ENCODE assay signal across 26 mouse cellular contexts in genomic region chr10:116422551-116422950, GRCm38 (mm10). TPM values are rescaled to one million over a fixed set of nuclear protein-coding genes. Genes with fewer than 3 reads are reported as not detected.
DNase-seq lines count a peak whose midpoint lies in the region; TF ChIP-seq lines count a peak whose summit lies in the region.
"Had no signal": no experiment of that assay in that cellular context is flagged by ENCODE, and none has a peak within 500 bp of the region (broad histone marks: within the 10 kb centered on the region; RNA-seq: fewer than 3 reads in every experiment).

No protein-coding gene starts in this region.

- H3K27me3 ChIP-seq in CH12.LX (replicated peaks), result no peaks in the 10 kb centered on the region
- H3K27me3 ChIP-seq: embryonic facial prominence, embryonic 13.5 days; limb, embryonic 15.5 days; liver, embryonic 15.5 days; midbrain, embryonic 15.5 days had no signal

- H3K36me3 ChIP-seq in CH12.LX (replicated peaks in 1 of 2; ENCODE audit: control insufficient read depth in 1 of 2, insufficient read depth in 1 of 2, low read length in 1 of 2), result no peaks in the 10 kb centered on the region
- H3K36me3 ChIP-seq: limb, embryonic 15.5 days; liver, embryonic 15.5 days; midbrain, embryonic 15.5 days had no signal

- no peaks in the 10 kb centered on the region; the same call in 1 of the 2 replicates for H3K79me2 ChIP-seq in CH12.LX (replicated peaks; ENCODE audit: control insufficient read depth, extremely low read depth, insufficient read depth, poor library complexity, severe bottlenecking)

- intact Hi-C loops in heart, postnatal 10 days (cut with DNase I), result no loop called here

- dilution Hi-C loops in CH12.LX (cut with MboI; ENCODE audit: extremely low pct_ligation_motif_present, extremely low pct_unique_long_range_greater_than_20kb, low sequenced_read_pairs), result no loop called here

- in situ Hi-C loops in CH12.LX (cut with MboI; ENCODE audit: low pct_ligation_motif_present, low pct_unique_long_range_greater_than_20kb, low sequenced_read_pairs), result no loop called here

- H3K9me3 ChIP-seq in CH12.LX (replicated peaks; ENCODE audit: low read length), result no peaks in the 10 kb centered on the region
- H3K9me3 ChIP-seq: limb, embryonic 10.5 days; limb, embryonic 15.5 days; liver, embryonic 15.5 days; midbrain, embryonic 15.5 days had no signal

- H3K4me1 ChIP-seq in CH12.LX (ENCODE audit: control insufficient read depth in 1 of 2, insufficient read depth in 2 of 2), result peaks cover 0 to 8% of the 10 kb centered on the region in 2 experiments; a peak in 1 of 4 replicates
- H3K4me1 ChIP-seq: forebrain, embryonic 10.5 days; limb, embryonic 10.5 days; liver, embryonic 15.5 days; midbrain, embryonic 15.5 days had no signal

- no peak overlapping the region for H3K27ac ChIP-seq in CH12.LX (ENCODE audit: insufficient read depth, low read depth)
- H3K27ac ChIP-seq: embryonic facial prominence, embryonic 13.5 days; forebrain, embryonic 10.5 days; gastrocnemius, adult 2 months; hindbrain, postnatal 0 days; limb, embryonic 10.5 days; limb, embryonic 15.5 days; liver, embryonic 15.5 days; midbrain, embryonic 15.5 days had no signal

- no peak for TF ChIP-seq EP300 in CH12.LX (IDR thresholded peaks at IDR 0.05; ENCODE audit: low read length)

- H3K9ac ChIP-seq in CH12.LX (ENCODE audit: insufficient read depth, low read depth), result no peak overlapping the region
- H3K9ac ChIP-seq: embryonic facial prominence, embryonic 13.5 days; limb, embryonic 15.5 days; liver, embryonic 15.5 days; lung, embryonic 14.5 days; midbrain, embryonic 15.5 days had no signal

- H3K4me2 ChIP-seq in CH12.LX (ENCODE audit: insufficient read depth, low read depth, poor library complexity, severe bottlenecking), result no peak overlapping the region
- H3K4me2 ChIP-seq: embryonic facial prominence, embryonic 13.5 days; limb, embryonic 15.5 days; liver, embryonic 15.5 days; lung, embryonic 14.5 days; midbrain, embryonic 15.5 days had no signal

- no peak for TF ChIP-seq RAD21 in CH12.LX (IDR thresholded peaks at IDR 0.05; ENCODE audit: low read depth, low read length)

- TF ChIP-seq CTCF in CH12.LX (conservative IDR thresholded peaks at IDR 0.05 in 1 of 2, IDR thresholded peaks at IDR 0.05 in 1 of 2; ENCODE audit: low read depth in 2 of 2, low read length in 2 of 2), result no peak

- no peak overlapping the region for H3K4me3 ChIP-seq in CH12.LX (replicated peaks in 1 of 3; ENCODE audit: low read depth in 2 of 3, low read length in 2 of 3, poor library complexity in 1 of 3)
- H3K4me3 ChIP-seq: embryonic facial prominence, embryonic 13.5 days; forebrain, embryonic 10.5 days; gastrocnemius, adult 2 months; limb, embryonic 10.5 days; limb, embryonic 15.5 days; liver, embryonic 15.5 days; midbrain, embryonic 15.5 days had no signal

- peak; percentile 60 for DNase-seq in thymus, postnatal 0 days (ENCODE audit: low spot score)
- no peak for DNase-seq in thymus, postnatal 4 days
- no peak for DNase-seq in CH12.LX (ENCODE audit: extremely low read depth)
- DNase-seq in adipocyte (ENCODE audit: low spot score), result peak; percentile 22
- no peak for DNase-seq in embryo, embryonic 10 days (ENCODE audit: low spot score)
- no peak for DNase-seq in retina, embryonic 14.5 days (ENCODE audit: low spot score)
- no peak for DNase-seq in heart, postnatal 10 days
- DNase-seq: adrenal gland, postnatal 25 days; cerebellum, adult 11-12 months; cerebellum, adult 9-11 months; gastrocnemius, adult 2 months; gastrocnemius, postnatal 36 days; heart, adult 18-20 months; kidney, adult 11 months; layer of hippocampus, postnatal 36 days; lung, embryonic 14.5 days; lung, postnatal 14 days; right cerebral cortex, adult 18-20 months; spleen, adult 18-20 months had no signal

- TF ChIP-seq POLR2A in CH12.LX (IDR thresholded peaks at IDR 0.05; ENCODE audit: low read depth, low read length), result no peak

TF ChIP-seq in CH12.LX, 34 proteins besides CTCF, POLR2A, EP300 and RAD21:
- TF ChIP-seq MXI1 (IDR thresholded peaks at IDR 0.05; ENCODE audit: low read depth, low read length) (peak; percentile 44; the same call in 1 of the 2 replicates), IRF4 (IDR thresholded peaks at IDR 0.05; ENCODE audit: low read depth, low read length) (no peak), RCOR1 (conservative IDR thresholded peaks at IDR 0.05; ENCODE audit: low read depth, low read length) (no peak), SMC3 (IDR thresholded peaks at IDR 0.05; ENCODE audit: low read depth, low read length) (no peak), USF1 (IDR thresholded peaks at IDR 0.05; ENCODE audit: low read depth, low read length) (no peak)

RNA-seq across cellular contexts. Expression of gene Kcnmb4, which starts 51.1 kb away (rescaled TPM):
- polyA plus RNA-seq in thymus, postnatal 0 days (2015; fragmentation: Nextera tagmentation; extraction: Ambion mirVana), result 15.1 and 20.5 TPM in 2 replicates
- 1.1 TPM in 2 replicates for total RNA-seq in CH12.LX (2012; rRNA removed)
- total RNA-seq in CH12.LX (2014; rRNA removed), result 1.0 and 1.8 TPM in 2 replicates
- 0.80 and 1.2 TPM in 2 replicates for polyA plus RNA-seq in CH12.LX (2012; ENCODE audit: insufficient read length, low read depth)
- total RNA-seq in heart, postnatal 10 days (2021), result 1 to 10 TPM; 2.0 to 2.7 TPM
- total RNA-seq: gastrocnemius, postnatal 36 days had no signal

Comparison
In these comparisons a context has a peak if more than half of its experiments do, and no peak if none do; other contexts are left out.
1. DNase-seq: peak in thymus, postnatal 0 days (single experiment) and adipocyte (single experiment); none in thymus, postnatal 4 days (single experiment), CH12.LX (single experiment), embryo, embryonic 10 days (single experiment), retina, embryonic 14.5 days (single experiment) and heart, postnatal 10 days (0 of 2).